Mouse (Mus musculus): Measurements from ENCODE around the gene Mybphl. TPM values are rescaled to one million over a fixed set of nuclear protein-coding genes. Genes with fewer than 3 reads are reported as not detected.
A peak's percentile ranks its signal among the peaks of the same experiment; 100 is the strongest.

Gene Mybphl
- polyA plus RNA-seq, 1 experiment from 2014 or later, result not detected

DNA sequence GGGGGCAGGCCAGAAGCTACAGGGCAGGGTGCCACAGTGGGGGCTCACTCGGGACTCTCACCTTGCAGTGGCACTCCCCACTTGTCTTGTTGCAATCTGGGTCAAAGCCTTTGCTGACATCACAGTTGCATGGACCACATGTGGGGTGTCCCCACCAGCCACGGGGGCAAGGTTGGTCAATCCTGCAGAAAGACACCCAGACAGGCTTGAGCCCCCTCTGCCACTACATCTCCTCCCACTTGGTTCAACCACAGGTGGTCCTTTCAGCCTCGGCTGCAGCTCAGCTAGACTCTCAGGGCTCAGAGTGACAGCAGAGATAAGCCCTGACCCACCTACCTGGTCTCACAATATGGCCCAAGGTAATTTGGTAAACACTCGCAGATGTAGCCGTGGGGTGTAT, 35.7 kb downstream of the Mybphl start:
- WGBS, result 89% methylated on average over 5 of the region's 5 CpGs

GRCm38 (mm10) chr3:108401692-108402527, 37.2 kb downstream of the Mybphl start:
- WGBS, result 39% methylated on average over 21 of the region's 22 CpGs
- Histone ChIP-seq H3K4me3 (replicated peaks) (no peak overlapping the region), H3K27me3 (no peaks in the 10 kb centered on the region), H3K4me1 (replicated peaks) (peaks cover 41% of the 10 kb centered on the region), H3K9ac (replicated peaks) (peak overlapping the region; percentile 21), H3K4me2 (replicated peaks) (no peak overlapping the region; the same call in 1 of the 2 replicates), H3K36me3 (peaks cover 95% of the 10 kb centered on the region), H3K27ac (peak overlapping the region; percentile 61), H3K9me3 (no peaks in the 10 kb centered on the region)
- ATAC-seq, result peak; percentile 88

More for the DNA sequence above, 35.7 kb downstream of the Mybphl start:
- Histone ChIP-seq H3K36me3 (peaks cover 97% of the 10 kb centered on the region), H3K27me3 (no peaks in the 10 kb centered on the region), H3K27ac (no peak overlapping the region), H3K4me3 (replicated peaks) (no peak overlapping the region), H3K4me2 (replicated peaks) (no peak overlapping the region), H3K4me1 (replicated peaks) (peaks cover 26% of the 10 kb centered on the region), H3K9me3 (no peaks in the 10 kb centered on the region), H3K9ac (replicated peaks) (no peak overlapping the region)
- ATAC-seq, result no peak

DNA sequence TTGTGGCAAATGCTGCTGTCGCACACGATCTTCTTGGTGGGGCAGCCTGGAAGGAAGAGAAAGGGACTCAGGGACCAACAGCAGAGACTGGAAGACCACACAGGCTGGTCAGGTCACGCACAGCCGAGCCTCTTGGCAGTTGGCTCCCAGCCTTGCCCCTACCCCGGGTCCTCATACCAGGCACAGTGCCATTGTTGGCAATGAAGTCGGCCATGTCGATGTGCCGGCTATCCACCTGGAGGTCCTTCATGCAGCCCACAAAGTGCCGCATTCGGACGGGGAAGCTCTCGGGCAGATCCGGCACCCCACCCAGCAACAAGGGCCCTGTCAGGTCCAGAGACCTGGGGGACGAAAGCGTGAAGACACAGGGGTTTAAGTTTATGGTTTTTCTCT, 37.8 kb downstream of the Mybphl start:
- Histone ChIP-seq H3K4me3 (replicated peaks) (no peak overlapping the region), H3K27ac (peak overlapping the region; percentile 61), H3K4me1 (replicated peaks) (peaks cover 46% of the 10 kb centered on the region), H3K9ac (replicated peaks) (peak overlapping the region; percentile 21; the same call in 1 of the 2 replicates), H3K36me3 (peaks cover 95% of the 10 kb centered on the region), H3K27me3 (no peaks in the 10 kb centered on the region), H3K4me2 (replicated peaks) (no peak overlapping the region), H3K9me3 (no peaks in the 10 kb centered on the region)
- ATAC-seq, result no peak
- 81% methylated on average over 15 of the region's 15 CpGs for WGBS

DNA sequence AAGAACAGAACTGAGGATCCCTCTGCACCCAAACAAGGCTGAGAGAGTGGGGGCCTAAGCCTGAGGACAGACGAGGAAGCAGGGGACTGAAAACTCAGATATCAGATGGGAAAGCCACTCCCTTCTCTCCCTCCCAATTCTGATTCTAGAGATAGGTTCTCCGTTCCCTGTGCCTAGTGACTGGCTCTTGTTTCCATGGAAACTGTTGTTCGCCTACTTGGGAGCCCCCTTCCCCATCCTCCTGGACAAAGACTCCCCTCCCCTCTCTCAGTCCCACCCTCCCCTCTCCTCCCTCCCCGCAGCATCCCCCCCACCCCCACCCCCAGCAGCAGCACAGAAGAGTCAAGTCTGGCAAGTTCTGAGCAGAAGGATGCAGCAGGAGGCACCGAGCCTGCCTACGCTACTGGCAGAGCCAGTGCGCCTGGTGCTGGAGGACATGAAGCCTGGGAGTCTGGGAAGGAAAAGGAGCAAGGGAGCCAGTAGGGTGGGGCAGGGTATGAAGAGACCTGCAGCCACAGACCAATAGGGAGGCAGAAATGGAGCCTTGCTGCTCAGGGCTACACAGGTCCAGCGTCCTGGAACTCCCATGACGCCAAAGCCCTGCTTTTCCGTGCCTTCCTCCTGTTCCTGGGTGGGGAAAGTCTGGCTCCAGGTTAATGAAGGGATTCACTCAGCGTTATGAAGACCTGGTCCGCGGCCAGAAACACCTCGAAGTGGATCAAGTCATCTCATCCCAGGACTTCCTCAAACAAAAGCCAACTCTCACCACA, 41.0 kb downstream of the Mybphl start:
- Histone ChIP-seq H3K4me3 (replicated peaks) (no peak overlapping the region), H3K9me3 (no peaks in the 10 kb centered on the region), H3K36me3 (peaks cover 84% of the 10 kb centered on the region), H3K4me1 (replicated peaks) (peaks cover 77% of the 10 kb centered on the region), H3K9ac (replicated peaks) (peak overlapping the region; percentile 59), H3K4me2 (replicated peaks) (peak overlapping the region; percentile 39), H3K27me3 (no peaks in the 10 kb centered on the region), H3K27ac (peak overlapping the region; percentile 85)
- WGBS, result 15% methylated on average over 14 of the region's 14 CpGs
- peak; percentile 16 for ATAC-seq

DNA sequence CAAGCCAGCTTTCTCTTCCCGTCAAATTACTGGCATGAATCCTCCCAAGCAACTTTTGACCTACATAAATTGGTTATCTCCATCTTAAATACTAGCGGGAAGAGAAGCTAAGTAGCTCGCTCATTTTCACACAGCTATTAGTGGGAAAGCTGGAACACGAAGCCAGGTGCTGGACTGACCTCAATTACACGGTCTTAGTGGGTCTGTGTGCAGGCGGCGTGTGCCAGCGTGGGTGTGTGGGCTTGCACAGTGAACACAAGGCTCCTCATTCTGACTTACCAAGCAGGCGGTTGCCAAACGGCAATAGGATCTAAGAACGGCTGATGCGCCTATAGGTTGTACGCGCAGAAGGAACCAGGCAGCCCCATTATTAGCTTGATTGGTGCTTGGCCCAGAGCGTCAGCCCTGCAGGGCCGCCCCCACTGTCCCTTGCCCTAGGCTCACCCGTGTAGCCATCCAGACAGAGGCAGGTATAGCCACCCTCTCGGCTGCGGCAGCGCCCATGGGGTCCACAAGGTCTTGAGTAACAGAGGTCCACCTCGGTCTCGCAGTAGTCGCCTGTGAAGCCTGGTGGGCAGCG, 41.7 kb downstream of the Mybphl start:
- Histone ChIP-seq H3K4me2 (replicated peaks) (peak overlapping the region; percentile 39), H3K27ac (peak overlapping the region; percentile 85)

DNA sequence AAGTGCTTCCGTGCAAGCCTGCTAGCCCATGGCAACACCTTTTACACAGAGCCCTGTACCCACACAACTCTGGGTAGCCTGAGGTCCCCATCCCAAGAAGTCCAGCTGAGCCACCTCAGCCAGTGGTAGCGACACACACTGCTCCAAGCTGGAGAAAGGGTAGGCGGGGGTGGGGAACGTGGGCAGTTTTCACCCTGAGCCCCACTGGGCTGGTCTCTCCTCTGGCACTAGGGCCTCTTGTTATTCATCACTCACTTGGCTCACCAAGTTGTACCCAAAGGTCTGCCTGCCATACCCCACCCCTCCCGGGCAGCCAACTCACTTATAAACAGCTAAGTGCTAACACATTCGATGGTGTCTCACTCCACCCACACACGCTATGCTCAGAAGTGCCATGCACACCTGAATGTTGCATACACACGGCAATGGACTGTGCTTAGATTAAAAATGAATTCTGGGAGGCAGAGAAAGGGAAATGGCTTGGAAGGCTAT, 43.9 kb downstream of the Mybphl start:
- Histone ChIP-seq H3K9ac (replicated peaks) (peak overlapping the region; percentile 36; the same call in 1 of the 2 replicates), H3K27ac (0 out of 2 replicates have a peak overlapping the region, but pooled peaks have one; percentile 32), H3K4me1 (replicated peaks) (peaks cover 89% of the 10 kb centered on the region), H3K36me3 (peaks cover 74% of the 10 kb centered on the region), H3K4me3 (replicated peaks) (no peak overlapping the region), H3K4me2 (replicated peaks) (peak overlapping the region; percentile 69), H3K9me3 (peaks cover 1% of the 10 kb centered on the region; the same call in 1 of the 2 replicates), H3K27me3 (no peaks in the 10 kb centered on the region)
- ATAC-seq, result no peak
- 89% methylated on average over 8 of the region's 8 CpGs for WGBS

More for the DNA sequence above, 41.7 kb downstream of the Mybphl start:
- peak overlapping the region; percentile 59 for H3K9ac ChIP-seq (replicated peaks)
- H3K27me3 ChIP-seq, result no peaks in the 10 kb centered on the region
- no peak for ATAC-seq
- 74% methylated on average over 24 of the region's 24 CpGs for WGBS
- H3K4me1 ChIP-seq (replicated peaks), result peaks cover 81% of the 10 kb centered on the region
- no peaks in the 10 kb centered on the region for H3K9me3 ChIP-seq
- H3K4me3 ChIP-seq (replicated peaks), result no peak overlapping the region
- H3K36me3 ChIP-seq, result peaks cover 77% of the 10 kb centered on the region

DNA sequence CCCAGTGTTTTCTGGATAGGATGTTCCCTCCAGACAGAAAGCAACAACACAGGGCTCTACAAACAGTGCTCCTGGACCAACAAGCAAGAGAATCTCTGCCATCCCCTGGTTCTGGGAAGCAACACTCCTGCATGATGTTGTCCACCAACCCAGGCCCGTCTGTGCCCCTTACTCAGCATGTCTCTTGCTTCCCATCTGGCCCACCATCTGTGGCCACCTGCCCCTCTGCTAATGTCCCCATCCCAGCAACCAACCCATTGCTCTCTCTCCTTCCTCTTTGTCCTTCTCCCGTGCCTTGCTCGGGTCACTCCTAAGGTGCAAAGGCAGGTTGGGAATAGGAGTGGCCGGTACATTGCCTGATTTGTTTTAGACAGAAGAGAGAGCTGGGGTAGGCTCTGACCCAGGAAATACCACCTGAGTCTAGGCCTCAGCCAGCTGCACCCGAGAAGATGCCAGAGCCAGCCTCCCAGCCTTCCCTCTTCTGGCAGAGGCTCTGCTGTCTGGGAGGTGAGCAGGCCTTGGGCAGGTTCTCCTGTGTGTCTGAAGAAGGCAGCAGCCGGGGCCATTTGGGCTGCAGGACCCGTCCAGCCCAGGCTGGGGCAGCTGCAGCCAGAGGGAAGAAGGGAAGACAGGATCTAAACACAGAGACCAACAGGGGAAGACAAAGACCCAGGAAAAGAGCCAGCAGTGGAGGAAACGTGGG, 45.1 kb downstream of the Mybphl start:
- peak overlapping the region; percentile 98 for H3K27ac ChIP-seq
- peak; percentile 2; the same call in 1 of the 2 replicates for ATAC-seq
- WGBS, result 10% methylated on average over 8 of the region's 8 CpGs
- peaks cover 95% of the 10 kb centered on the region for H3K4me1 ChIP-seq (replicated peaks)
- H3K36me3 ChIP-seq, result peaks cover 74% of the 10 kb centered on the region
- H3K27me3 ChIP-seq, result no peaks in the 10 kb centered on the region
- peak overlapping the region; percentile 45 for H3K4me3 ChIP-seq (replicated peaks)
- peak overlapping the region; percentile 69 for H3K4me2 ChIP-seq (replicated peaks)
- peaks cover 8% of the 10 kb centered on the region; the same call in 1 of the 2 replicates for H3K9me3 ChIP-seq
- H3K9ac ChIP-seq (replicated peaks), result peak overlapping the region; percentile 91

DNA sequence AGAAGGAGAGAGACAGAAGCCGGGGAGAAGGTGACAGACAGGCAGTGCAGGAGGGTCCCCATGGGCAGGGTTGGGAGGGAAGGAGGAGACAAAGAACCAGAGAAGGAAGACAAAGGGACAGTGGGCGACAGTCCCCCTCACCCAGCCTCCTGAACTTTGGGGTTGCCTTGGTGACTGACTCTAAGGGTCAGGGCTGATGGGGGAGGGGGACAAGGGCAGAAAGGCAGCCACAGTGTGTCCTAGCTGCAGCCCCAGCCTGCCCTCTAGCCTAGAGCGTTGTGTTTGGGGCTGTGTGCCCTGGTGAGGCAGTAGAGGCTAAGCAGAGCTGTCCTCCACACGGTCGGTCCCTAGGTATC, 45.6 kb downstream of the Mybphl start:
- peak; percentile 43 for ATAC-seq
- Histone ChIP-seq H3K9ac (replicated peaks) (peak overlapping the region; percentile 91), H3K9me3 (peaks cover 8% of the 10 kb centered on the region; the same call in 1 of the 2 replicates), H3K36me3 (peaks cover 70% of the 10 kb centered on the region), H3K4me1 (replicated peaks) (peaks cover 93% of the 10 kb centered on the region), H3K4me3 (replicated peaks) (peak overlapping the region; percentile 45), H3K27ac (peak overlapping the region; percentile 98), H3K27me3 (no peaks in the 10 kb centered on the region), H3K4me2 (replicated peaks) (peak overlapping the region; percentile 69)
- WGBS, result 2% methylated on average over 5 of the region's 5 CpGs

GRCm38 (mm10) chr3:108411026-108411753, 46.5 kb downstream of the Mybphl start:
- Histone ChIP-seq H3K9me3 (peaks cover 8% of the 10 kb centered on the region; the same call in 1 of the 2 replicates), H3K36me3 (peaks cover 63% of the 10 kb centered on the region), H3K27ac (peak overlapping the region; percentile 98), H3K4me2 (replicated peaks) (peak overlapping the region; percentile 69), H3K27me3 (no peaks in the 10 kb centered on the region), H3K4me3 (replicated peaks) (peak overlapping the region; percentile 45), H3K9ac (replicated peaks) (peak overlapping the region; percentile 91), H3K4me1 (replicated peaks) (peaks cover 87% of the 10 kb centered on the region)
- ATAC-seq, result peak; percentile 13; the same call in 1 of the 2 replicates
- WGBS, result 5% methylated on average over 5 of the region's 5 CpGs

GRCm38 (mm10) chr3:108411754-108412121, 47.0 kb downstream of the Mybphl start:
- H3K27ac ChIP-seq, result peak overlapping the region; percentile 98
- 13% methylated on average over 7 of the region's 8 CpGs for WGBS
- ATAC-seq, result peak; percentile 63
- H3K4me2 ChIP-seq (replicated peaks), result peak overlapping the region; percentile 69
- peaks cover 84% of the 10 kb centered on the region for H3K4me1 ChIP-seq (replicated peaks)
- peaks cover 4% of the 10 kb centered on the region; the same call in 1 of the 2 replicates for H3K27me3 ChIP-seq
- H3K9ac ChIP-seq (replicated peaks), result peak overlapping the region; percentile 91
- H3K36me3 ChIP-seq, result peaks cover 58% of the 10 kb centered on the region
- peak overlapping the region; percentile 45 for H3K4me3 ChIP-seq (replicated peaks)
- peaks cover 8% of the 10 kb centered on the region; the same call in 1 of the 2 replicates for H3K9me3 ChIP-seq
